Mouse (Mus musculus) small intestine, adult 2 months (tissue): ENCODE measurements around the gene Cym. TPM values are rescaled to one million over a fixed set of nuclear protein-coding genes. Genes with fewer than 3 reads are reported as not detected.

Source experiments
- H3K27ac ChIP-seq: fragments of 200-500 bp; 2 replicates; pipeline ENCODE4 v1.5.1; 2012; ENCODE audit warnings: low read depth, low read length, control low read depth, inconsistent platforms; ENCODE audit not compliant: insufficient read depth
- H3K27me3 ChIP-seq: fragments of 200-500 bp; 2 replicates; pipeline ENCODE4 v1.6.1; 2012; ENCODE audit warnings: mild to moderate bottlenecking, moderate library complexity, low read length, inconsistent platforms; ENCODE audit not compliant: control insufficient read depth, insufficient read depth
- H3K36me3 ChIP-seq: fragments of 200-500 bp; 2 replicates; pipeline ENCODE4 v1.6.1; 2012; ENCODE audit warnings: mild to moderate bottlenecking, low read length, control low read depth, inconsistent platforms; ENCODE audit not compliant: control insufficient read depth, insufficient read depth
- H3K4me1 ChIP-seq: fragments of 200-500 bp; 2 replicates; pipeline ENCODE4 v1.6.1; 2012; ENCODE audit warnings: low read length, inconsistent platforms, mixed read lengths; ENCODE audit not compliant: control insufficient read depth, insufficient read depth, insufficient read length
- H3K4me3 ChIP-seq: fragments of 200-500 bp; 2 replicates; pipeline ENCODE4 v1.5.1; 2012; ENCODE audit warnings: low read depth, mild to moderate bottlenecking, control low read depth, inconsistent platforms, low read length, moderate library complexity
- CTCF ChIP-seq: fragments of 200-500 bp; IDR thresholded peaks from 2 replicates; pipeline ENCODE4 v1.5.1; 2012; ENCODE audit warnings: low read depth, mild to moderate bottlenecking, control low read depth, inconsistent platforms, low read length, moderate library complexity, mixed read lengths; ENCODE audit not compliant: insufficient replicate concordance, insufficient read length; ENCODE audit errors: extremely low read depth
- POLR2A ChIP-seq: fragments of 200-500 bp; IDR thresholded peaks from 2 replicates; pipeline ENCODE4 v1.6.1; 2012; ENCODE audit warnings: low read depth, mild to moderate bottlenecking, control low read depth, inconsistent platforms, low read length, moderate library complexity
- WGBS: fragments of 180-500 bp; shearing (Covaris S2); methylation state at CpG from one replicate; pipeline ENCODE4 v1.1.7; 2018; 5-methylcytosine and 5-hydroxymethylcytosine counted together
- polyA plus RNA-seq: library from polyadenylated mRNA; depleted of rRNA; stranded (reverse); fragments of >200 nt; gene quantifications from 2 replicates; pipeline ENCODE4 v1.2.3, GENCODE M21; 2012

Gene Cym
- polyA plus RNA-seq, 1 experiment, result 6.5 TPM

DNA sequence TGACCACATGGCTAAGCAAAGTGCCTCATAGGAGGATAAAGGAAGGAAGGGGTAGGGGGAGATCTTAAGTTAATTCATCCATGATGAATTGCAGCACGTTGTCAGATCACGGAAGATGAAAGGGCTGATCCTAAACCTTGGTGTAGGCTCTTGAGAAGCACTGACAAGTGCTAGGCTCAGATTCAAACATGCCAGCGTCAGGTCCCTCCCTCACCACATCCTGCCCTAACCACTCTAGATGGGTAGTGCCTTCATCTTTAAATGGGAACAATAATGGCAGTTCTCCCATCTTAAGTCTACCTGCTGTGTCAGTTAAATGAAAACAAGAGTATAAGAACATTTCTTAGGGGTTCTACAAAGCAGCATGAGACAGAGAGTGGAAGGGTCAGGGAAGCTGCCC lies 35.9 kb downstream of the Cym start:
- TF ChIP-seq POLR2A (no peak), CTCF (no peak)
- H3K36me3 ChIP-seq, result no peaks in the 10 kb centered on the region
- no peak overlapping the region for H3K4me3 ChIP-seq
- WGBS, result 76% methylated on average over 3 of the region's 3 CpGs
- no peak overlapping the region for H3K27ac ChIP-seq
- no peaks in the 10 kb centered on the region for H3K4me1 ChIP-seq
- no peaks in the 10 kb centered on the region for H3K27me3 ChIP-seq

DNA sequence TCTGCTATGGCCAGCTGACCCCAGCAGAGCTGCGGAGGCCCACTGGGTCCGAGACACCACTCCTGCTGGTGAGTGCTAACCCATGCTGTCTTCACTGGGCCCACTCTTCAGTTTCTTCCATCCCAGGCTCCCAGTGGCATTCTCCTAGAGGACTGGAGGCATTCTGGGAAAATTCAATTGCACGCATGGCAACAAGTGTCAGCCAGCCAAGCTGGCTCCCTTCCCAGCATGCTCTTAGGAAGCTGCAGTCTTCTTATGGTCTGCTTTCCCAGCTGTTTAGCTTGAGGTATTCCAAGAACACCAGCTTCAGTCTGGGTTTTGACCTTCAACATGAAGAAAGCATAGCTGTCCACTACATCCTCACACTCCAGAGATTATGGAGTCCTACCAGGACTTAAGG lies 38.4 kb downstream of the Cym start:
- 71% methylated on average over 3 of the region's 3 CpGs for WGBS
- TF ChIP-seq CTCF (no peak), POLR2A (no peak)
- Histone ChIP-seq H3K27ac (no peak overlapping the region), H3K27me3 (no peaks in the 10 kb centered on the region), H3K36me3 (no peaks in the 10 kb centered on the region), H3K4me1 (no peaks in the 10 kb centered on the region), H3K4me3 (no peak overlapping the region)

DNA sequence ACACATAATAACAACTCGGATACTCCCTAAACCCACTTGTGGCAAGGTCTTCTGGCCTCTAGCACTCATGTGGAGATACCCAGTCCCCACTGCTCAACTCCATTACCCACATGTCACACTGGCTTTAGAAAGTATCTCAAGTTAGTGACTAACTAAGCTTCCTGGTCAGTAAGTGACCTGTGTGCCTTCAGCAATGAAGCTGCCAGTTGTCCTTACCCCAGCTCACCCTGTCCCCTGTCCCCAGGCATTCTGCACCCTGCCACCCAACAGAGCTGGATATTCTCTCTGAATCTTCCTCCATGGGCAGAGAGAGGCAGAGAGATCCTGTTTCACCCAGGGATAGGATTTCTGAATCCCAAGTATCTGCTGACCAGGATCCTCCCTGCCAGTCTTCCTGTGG lies 38.8 kb downstream of the Cym start, which contains the start of gene Kcna10:
TSS of gene Kcna10 (plus strand) at position 301 of the 400 bp plus-strand sequence.
- Histone ChIP-seq H3K27ac (no peak within 1 kb of the TSS), H3K4me1 (no peaks in the 10 kb centered on the region), H3K36me3 (no peaks in the 10 kb centered on the region), H3K27me3 (no peaks in the 10 kb centered on the region), H3K4me3 (no peak within 1 kb of the TSS)
- 63% methylated on average over 1 of the region's 1 CpGs for WGBS
- TF ChIP-seq POLR2A (no peak), CTCF (no peak)

DNA sequence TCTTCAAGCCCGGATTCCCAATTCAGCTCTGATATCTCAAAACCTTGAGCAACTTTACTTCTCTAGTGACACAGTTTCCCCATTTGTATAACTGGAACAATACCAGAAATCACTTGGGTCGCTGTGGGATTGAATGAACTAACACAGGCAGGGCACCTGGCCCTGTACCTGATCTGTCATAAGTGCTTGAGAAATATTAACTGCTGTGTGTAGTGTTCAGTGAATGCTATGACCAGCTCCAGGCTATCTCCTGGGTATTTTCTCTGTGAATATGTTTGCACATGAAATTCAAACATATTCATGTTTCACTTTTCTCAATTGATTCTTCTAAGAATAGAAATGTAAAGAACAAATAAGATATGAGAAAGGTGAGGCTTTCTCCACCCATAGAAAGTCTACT lies 40.7 kb downstream of the Cym start:
- WGBS, result 61% methylated on average over 2 of the region's 2 CpGs
- no peaks in the 10 kb centered on the region for H3K4me1 ChIP-seq
- H3K27ac ChIP-seq, result no peak overlapping the region
- H3K36me3 ChIP-seq, result no peaks in the 10 kb centered on the region
- TF ChIP-seq CTCF (no peak), POLR2A (no peak)
- H3K4me3 ChIP-seq, result no peak overlapping the region
- no peaks in the 10 kb centered on the region for H3K27me3 ChIP-seq

DNA sequence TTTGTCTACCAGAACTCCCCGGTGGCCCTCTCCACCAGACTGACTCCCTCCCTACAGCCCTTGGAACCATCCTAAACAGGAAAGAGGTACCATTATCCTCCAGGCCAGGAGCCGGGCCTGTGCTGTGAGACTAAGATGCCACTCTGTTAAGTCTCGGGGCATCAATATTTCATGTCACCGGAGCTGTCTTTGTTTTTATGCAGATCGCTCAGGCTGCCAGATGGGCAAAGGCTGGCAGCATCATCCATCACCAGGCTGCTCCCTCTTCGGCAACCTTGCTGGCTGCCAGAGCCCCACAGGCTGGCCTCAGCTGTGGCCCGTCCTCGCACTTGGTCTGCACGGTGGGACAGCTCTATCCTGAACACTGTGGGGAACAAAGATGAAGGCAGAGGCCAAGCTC lies 45.0 kb downstream of the Cym start:
- WGBS, result 76% methylated on average over 9 of the region's 9 CpGs

DNA sequence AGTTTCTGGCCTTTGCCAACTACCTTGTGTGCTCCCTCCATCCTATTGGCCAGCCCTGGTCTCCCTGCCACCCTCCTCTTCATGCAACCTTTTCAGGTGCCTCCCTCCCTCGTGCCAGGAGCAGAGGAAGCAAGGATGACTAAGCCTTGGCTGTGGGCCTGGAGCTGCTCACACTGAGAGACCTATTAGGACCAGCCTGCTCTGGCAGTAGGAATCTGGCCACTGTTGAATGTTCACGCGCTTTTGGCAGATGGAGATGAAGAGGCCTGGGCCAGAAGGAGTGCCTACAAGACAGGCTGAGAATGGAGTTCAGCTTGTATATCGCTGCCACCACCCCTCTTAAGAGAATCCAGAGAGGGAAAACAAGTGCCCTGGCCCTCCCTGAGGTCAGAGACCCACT lies 46.0 kb downstream of the Cym start:
- no peaks in the 10 kb centered on the region for H3K36me3 ChIP-seq
- no peak for TF ChIP-seq CTCF
- no peak for TF ChIP-seq POLR2A
- no peak overlapping the region for H3K4me3 ChIP-seq
- H3K27ac ChIP-seq, result no peak overlapping the region
- no peaks in the 10 kb centered on the region for H3K27me3 ChIP-seq
- WGBS, result 62% methylated on average over 4 of the region's 4 CpGs
- H3K4me1 ChIP-seq, result no peaks in the 10 kb centered on the region

More for the DNA sequence above, 45.0 kb downstream of the Cym start:
- Histone ChIP-seq H3K36me3 (no peaks in the 10 kb centered on the region), H3K27ac (no peak overlapping the region), H3K4me1 (no peaks in the 10 kb centered on the region), H3K4me3 (no peak overlapping the region), H3K27me3 (no peaks in the 10 kb centered on the region)
- TF ChIP-seq POLR2A (no peak), CTCF (no peak)

DNA sequence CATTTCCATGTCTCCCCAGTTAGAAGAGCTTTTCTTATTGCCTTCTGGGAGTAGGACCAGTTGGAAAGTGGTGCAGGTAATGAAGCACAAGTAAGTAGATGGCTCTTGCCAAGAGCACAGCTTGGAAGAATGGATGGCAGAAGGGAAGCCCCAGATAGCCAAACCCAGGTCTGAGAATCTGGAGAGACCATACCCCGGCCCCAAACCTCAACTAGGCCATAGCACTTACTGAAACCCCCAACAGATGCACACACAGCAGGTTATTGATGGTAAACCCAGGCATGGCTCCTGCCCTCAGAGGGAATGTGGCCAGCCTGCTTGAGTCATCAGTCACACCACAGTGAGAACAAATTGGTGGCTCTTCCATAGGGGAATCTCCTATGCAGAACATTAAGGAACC lies 49.0 kb downstream of the Cym start:
- H3K4me3 ChIP-seq, result no peak overlapping the region
- no peaks in the 10 kb centered on the region for H3K27me3 ChIP-seq
- H3K27ac ChIP-seq, result no peak overlapping the region
- WGBS, result 84% methylated on average over 1 of the region's 1 CpGs
- H3K36me3 ChIP-seq, result no peaks in the 10 kb centered on the region
- H3K4me1 ChIP-seq, result no peaks in the 10 kb centered on the region
- TF ChIP-seq CTCF (no peak), POLR2A (no peak)

DNA sequence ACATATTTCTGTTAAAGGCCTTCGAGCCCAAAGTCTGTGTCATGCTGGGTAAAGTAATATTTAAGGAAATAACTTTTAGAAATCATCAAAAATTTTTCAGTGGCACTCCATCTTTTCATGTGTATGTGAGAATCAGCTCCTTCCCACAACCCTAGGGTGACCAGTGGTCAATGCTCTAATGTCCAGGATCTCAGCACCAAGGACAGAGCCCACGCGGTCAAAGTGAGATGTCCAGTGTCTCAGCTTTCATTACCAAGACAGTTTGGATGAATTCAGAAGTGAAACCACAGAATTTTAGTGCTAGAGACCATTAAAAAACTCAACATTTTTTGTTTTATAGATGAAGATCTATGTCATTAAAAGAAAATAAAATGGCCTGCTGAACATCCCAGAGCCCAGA lies 49.6 kb downstream of the Cym start:
- H3K27ac ChIP-seq, result no peak overlapping the region
- no peaks in the 10 kb centered on the region for H3K36me3 ChIP-seq
- whole genome bisulfite sequencing, result 71% methylated on average over 3 of the region's 3 CpGs
- no peak for TF ChIP-seq POLR2A
- TF ChIP-seq CTCF, result no peak
- H3K4me1 ChIP-seq, result no peaks in the 10 kb centered on the region
- H3K4me3 ChIP-seq, result no peak overlapping the region
- H3K27me3 ChIP-seq, result no peaks in the 10 kb centered on the region
